In the genomic region with DNA sequence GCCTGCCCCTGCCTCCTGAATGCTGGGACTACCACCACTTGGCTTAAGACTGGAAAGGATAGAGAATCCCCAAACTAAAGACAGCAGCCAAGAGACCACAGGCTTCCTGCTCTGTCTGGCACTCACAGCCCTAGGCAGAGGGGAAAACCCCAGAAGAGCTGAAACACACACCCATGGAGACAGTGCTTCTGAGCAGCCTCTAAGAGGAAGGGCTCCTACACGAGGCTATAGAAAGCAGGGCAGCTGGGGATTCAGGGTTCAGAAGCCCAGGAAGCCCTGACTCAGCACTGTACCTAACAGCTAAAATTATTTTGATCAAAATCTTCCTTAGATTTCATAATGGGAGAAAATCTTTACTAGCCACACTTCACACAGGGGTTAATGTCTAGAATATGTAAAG, we compare ENCODE assay signal across 29 mouse cellular contexts. TPM values are rescaled to one million over a fixed set of nuclear protein-coding genes. Genes with fewer than 3 reads are reported as not detected.
A peak's percentile ranks its signal among the peaks of the same experiment; 100 is the strongest.
DNase-seq lines count a peak whose midpoint lies in the region; ATAC-seq lines count a peak whose summit lies in the region.
"Had no signal": no experiment of that assay in that cellular context is flagged by ENCODE, and none has a peak within 500 bp of the region (broad histone marks: within the 10 kb centered on the region; RNA-seq: fewer than 3 reads in every experiment).

No protein-coding gene starts in this region.

- peaks cover 76% of the 10 kb centered on the region for H3K36me3 ChIP-seq in hindbrain, embryonic 14.5 days (replicated peaks; ENCODE audit: control insufficient read depth, insufficient read depth)

- no peak overlapping the region for H3K27ac ChIP-seq in hindbrain, embryonic 14.5 days
- H3K27ac ChIP-seq: embryonic facial prominence, embryonic 12.5 days; embryonic facial prominence, embryonic 15.5 days; heart, adult 2 months; heart, embryonic 10.5 days; hindbrain, embryonic 12.5 days had no signal

- peak; percentile 4 for DNase-seq in thymus, postnatal 25 days
- no peak for DNase-seq in thymus, postnatal 4 days
- DNase-seq in induced T-regulatory cell, adult 2 months (ENCODE audit: low read depth), result peak; percentile 67
- no peak for DNase-seq in adrenal gland, postnatal 14 days
- no peak for DNase-seq in retina, postnatal 1 day
- no peak for DNase-seq in adrenal gland, postnatal 25 days
- no peak for DNase-seq in hindbrain, embryonic 14.5 days (ENCODE audit: low spot score)
- DNase-seq: adrenal gland, postnatal 10 days; cerebellum, adult 18-20 months; cerebellum, adult 9-10 months; cerebellum, postnatal 14 days; gastrocnemius, postnatal 10 days; gastrocnemius, postnatal 36 days; heart, adult 2 months; kidney, adult 2 months had no signal

- no peaks in the 10 kb centered on the region for H3K9me3 ChIP-seq in hindbrain, embryonic 14.5 days (ENCODE audit: control insufficient read depth, low read length)
- H3K9me3 ChIP-seq: embryonic facial prominence, embryonic 12.5 days; embryonic facial prominence, embryonic 15.5 days; heart, embryonic 10.5 days; hindbrain, embryonic 12.5 days had no signal

- WGBS in hindbrain, embryonic 14.5 days, result 79% methylated on average over 1 of the region's 1 CpGs

- no peak overlapping the region for H3K4me3 ChIP-seq in hindbrain, embryonic 14.5 days (replicated peaks; ENCODE audit: low read length)
- H3K4me3 ChIP-seq: embryonic facial prominence, embryonic 12.5 days; embryonic facial prominence, embryonic 15.5 days; heart, adult 2 months; heart, embryonic 10.5 days; hindbrain, embryonic 12.5 days had no signal

- no peak overlapping the region for H3K9ac ChIP-seq in hindbrain, embryonic 14.5 days
- H3K9ac ChIP-seq: embryonic facial prominence, embryonic 12.5 days; embryonic facial prominence, embryonic 15.5 days; hindbrain, embryonic 12.5 days had no signal

- H3K4me2 ChIP-seq in hindbrain, embryonic 14.5 days (replicated peaks), result no peak overlapping the region
- H3K4me2 ChIP-seq: embryonic facial prominence, embryonic 12.5 days; embryonic facial prominence, embryonic 15.5 days; hindbrain, embryonic 12.5 days had no signal

- H3K27me3 ChIP-seq in hindbrain, embryonic 14.5 days (ENCODE audit: control insufficient read depth, insufficient read depth, low read length), result no peaks in the 10 kb centered on the region
- H3K27me3 ChIP-seq: embryonic facial prominence, embryonic 12.5 days; embryonic facial prominence, embryonic 15.5 days; hindbrain, embryonic 12.5 days had no signal

- no peaks in the 10 kb centered on the region for H3K4me1 ChIP-seq in hindbrain, embryonic 14.5 days (replicated peaks; ENCODE audit: control insufficient read depth, insufficient read depth, low read length)
- H3K4me1 ChIP-seq: embryonic facial prominence, embryonic 12.5 days; embryonic facial prominence, embryonic 15.5 days; heart, embryonic 10.5 days; hindbrain, embryonic 12.5 days had no signal

- peak; percentile 99 for ATAC-seq in CD4-positive, CD25-positive, alpha-beta regulatory T cell, adult 4 months
- ATAC-seq in hindbrain, embryonic 14.5 days (ENCODE audit: low FRiP score), result no peak
- ATAC-seq: forebrain, embryonic 14.5 days; hindbrain, embryonic 16.5 days; intestine, postnatal 0 days had no signal

RNA-seq across cellular contexts. Expression of a gene that starts 11.3 kb away (rescaled TPM):
- 1 to 10 TPM; 2.3 to 5.2 TPM for polyA plus RNA-seq in CD4-positive, CD25-positive, alpha-beta regulatory T cell, adult 4 months (2017; shearing (Covaris generic))
- total RNA-seq in adrenal gland, postnatal 14 days (2021), result 19.1 and 21.9 TPM in 2 replicates
- 15.4 and 17.2 TPM in 2 replicates for total RNA-seq in adrenal gland, postnatal 25 days (2021)
- polyA plus RNA-seq in hindbrain, embryonic 14.5 days (2014; fragmentation: Nextera tagmentation; extraction: Ambion mirVana), result 77.8 and 79.9 TPM in 2 replicates

RNA-seq across cellular contexts. Expression of a gene that starts 46.6 kb away (rescaled TPM):
- not detected for polyA plus RNA-seq in CD4-positive, CD25-positive, alpha-beta regulatory T cell, adult 4 months (2017; shearing (Covaris generic))
- 0.41 and 1.6 TPM in 2 replicates for total RNA-seq in adrenal gland, postnatal 14 days (2021)
- total RNA-seq in adrenal gland, postnatal 25 days (2021), result 0.43 TPM in 1 of 2 replicates, not detected in the other
- 0.16 TPM in 1 of 2 replicates, not detected in the other for polyA plus RNA-seq in hindbrain, embryonic 14.5 days (2014; fragmentation: Nextera tagmentation; extraction: Ambion mirVana)
- total RNA-seq: gastrocnemius, postnatal 10 days; gastrocnemius, postnatal 36 days; granulocyte monocyte progenitor cell, adult 5-6 weeks; heart, adult 2 months; heart, postnatal 25 days; hematopoietic stem cell, adult 5-6 weeks had no signal
- polyA plus RNA-seq: brain, embryonic 14.5 days; forebrain, embryonic 14.5 days; heart, adult 2 months; heart, embryonic 14.5 days; heart, postnatal 0 days had no signal

Comparison
In these comparisons a context has a peak if more than half of its experiments do, and no peak if none do; other contexts are left out.
1. DNase-seq: peak in thymus, postnatal 25 days (single experiment) and induced T-regulatory cell, adult 2 months (single experiment); none in thymus, postnatal 4 days (single experiment), adrenal gland, postnatal 14 days (single experiment), retina, postnatal 1 day (single experiment), adrenal gland, postnatal 25 days (single experiment) and hindbrain, embryonic 14.5 days (single experiment).